Mouse (Mus musculus) thymus, postnatal 25 days (tissue): ENCODE results near the gene Eid3.

Experiments used
- DNase-seq: peaks from one replicate; pipeline ENCODE4 v3.0.0; 2022

Gene Eid3

GRCm38 (mm10) chr10:82913772-82914171 lies 47.3 kb downstream of the Eid3 start:
- no peak for DNase-seq
